Mouse (Mus musculus): ENCODE results near the gene Hist1h3i. TPM values are rescaled to one million over a fixed set of nuclear protein-coding genes. Genes with fewer than 3 reads are reported as not detected.
"Not testable (repeated sequence)": the region's sequence is repeated elsewhere in the genome, so short reads cannot be mapped to it uniquely, and the experiment has no call there.

Gene Hist1h3i
- polyA plus RNA-seq, 1 experiment from 2014 or later = 86.2 TPM

GRCm38 (mm10) chr13:21751417-21751816 lies 31.8 kb downstream of the Hist1h3i start:
- no peaks in the 10 kb centered on the region for H3K36me3 ChIP-seq
- no peaks in the 10 kb centered on the region for H3K27me3 ChIP-seq
- no peak overlapping the region for H3K4me3 ChIP-seq (replicated peaks)
- ATAC-seq (ENCODE audit: insufficient number of reproducible peaks, low FRiP score, low TSS enrichment, low read depth) = no peak
- H3K4me1 ChIP-seq = peaks cover 19% of the 10 kb centered on the region
- H3K9ac ChIP-seq = no peak overlapping the region
- no peak overlapping the region for H3K4me2 ChIP-seq (replicated peaks)
- H3K27ac ChIP-seq (replicated peaks) = 0 out of 2 replicates have a peak overlapping the region, but pooled peaks have one; percentile 58
- no peaks in the 10 kb centered on the region for H3K9me3 ChIP-seq (replicated peaks)

GRCm38 (mm10) chr13:21750159-21751017 lies 32.8 kb downstream of the Hist1h3i start, which contains the start of gene Hist1h4k:
Hist1h4k (minus strand) TSS chr13:21750505.
- WGBS = under 1% methylated on average over 49 of the region's 56 CpGs
- Histone ChIP-seq H3K27ac (replicated peaks) (peak within 1 kb of the TSS; percentile 94), H3K4me2 (replicated peaks) (peak within 1 kb of the TSS; percentile 62), H3K4me3 (replicated peaks) (peak within 1 kb of the TSS; percentile 51), H3K9ac (peak within 1 kb of the TSS; percentile 44), H3K4me1 (peaks cover 19% of the 10 kb centered on the region)
- H3K36me3 ChIP-seq; H3K9me3 ChIP-seq (replicated peaks); H3K27me3 ChIP-seq: not testable (repeated sequence)
- peak; percentile 84 for ATAC-seq (ENCODE audit: insufficient number of reproducible peaks, low FRiP score, low TSS enrichment, low read depth)

- H3K9ac ChIP-seq = peak overlapping the region; percentile 44
- peak overlapping the region; percentile 62 for H3K4me2 ChIP-seq (replicated peaks)
- no peaks in the 10 kb centered on the region for H3K9me3 ChIP-seq (replicated peaks)
- peak overlapping the region; percentile 94 for H3K27ac ChIP-seq (replicated peaks)
- peaks cover 16% of the 10 kb centered on the region for H3K4me1 ChIP-seq
- no peaks in the 10 kb centered on the region for H3K27me3 ChIP-seq
- 3% methylated on average over 5 of the region's 5 CpGs for WGBS
- ATAC-seq (ENCODE audit: insufficient number of reproducible peaks, low FRiP score, low TSS enrichment, low read depth) = no peak
- no peaks in the 10 kb centered on the region for H3K36me3 ChIP-seq
- H3K4me3 ChIP-seq (replicated peaks) = peak overlapping the region; percentile 51
These were observed 33.6 kb downstream of the Hist1h3i start for GRCm38 (mm10) chr13:21749387-21750158.

DNA sequence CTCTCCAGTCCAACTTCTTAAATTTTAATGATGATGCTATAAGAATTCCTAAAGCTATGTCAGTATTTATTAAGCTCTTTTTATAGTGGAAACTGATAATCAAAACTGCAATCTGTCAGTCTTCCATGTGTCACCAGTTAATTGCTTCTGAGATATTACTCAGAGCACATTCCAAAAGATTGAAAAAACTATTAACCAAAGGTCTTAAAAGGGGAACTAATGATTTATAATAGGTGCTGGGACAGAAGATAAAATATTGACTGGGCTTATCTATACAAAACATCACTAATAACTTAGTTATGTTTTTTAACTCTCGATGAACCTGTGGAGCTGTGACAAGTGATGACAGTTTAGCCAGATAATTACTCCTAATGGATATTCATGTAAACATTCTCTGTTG lies 38.2 kb downstream of the Hist1h3i start:
- no peak for ATAC-seq (ENCODE audit: insufficient number of reproducible peaks, low FRiP score, low TSS enrichment, low read depth)
- Histone ChIP-seq H3K27ac (replicated peaks) (no peak overlapping the region), H3K27me3 (no peaks in the 10 kb centered on the region), H3K36me3 (no peaks in the 10 kb centered on the region), H3K4me1 (peaks cover 8% of the 10 kb centered on the region), H3K9me3 (replicated peaks) (no peaks in the 10 kb centered on the region), H3K9ac (no peak overlapping the region), H3K4me2 (replicated peaks) (no peak overlapping the region), H3K4me3 (replicated peaks) (no peak overlapping the region)
- WGBS = 88% methylated on average over 1 of the region's 1 CpGs

- peak within 1 kb of the TSS; percentile 45 for H3K9ac ChIP-seq
- under 1% methylated on average over 49 of the region's 56 CpGs for WGBS
- peak within 1 kb of the TSS; percentile 52 for H3K4me3 ChIP-seq (replicated peaks)
- H3K27ac ChIP-seq (replicated peaks) = peak within 1 kb of the TSS; percentile 97
- peak within 1 kb of the TSS; percentile 64 for H3K4me2 ChIP-seq (replicated peaks)
- not testable (repeated sequence) for H3K4me1 ChIP-seq; H3K9me3 ChIP-seq (replicated peaks); H3K36me3 ChIP-seq; H3K27me3 ChIP-seq
- ATAC-seq (ENCODE audit: insufficient number of reproducible peaks, low FRiP score, low TSS enrichment, low read depth) = peak; percentile 91
These were observed 48.0 kb downstream of the Hist1h3i start, which contains the start of gene Hist1h4j for GRCm38 (mm10) chr13:21734906-21735767. Hist1h4j (plus strand) TSS chr13:21735064.

DNA sequence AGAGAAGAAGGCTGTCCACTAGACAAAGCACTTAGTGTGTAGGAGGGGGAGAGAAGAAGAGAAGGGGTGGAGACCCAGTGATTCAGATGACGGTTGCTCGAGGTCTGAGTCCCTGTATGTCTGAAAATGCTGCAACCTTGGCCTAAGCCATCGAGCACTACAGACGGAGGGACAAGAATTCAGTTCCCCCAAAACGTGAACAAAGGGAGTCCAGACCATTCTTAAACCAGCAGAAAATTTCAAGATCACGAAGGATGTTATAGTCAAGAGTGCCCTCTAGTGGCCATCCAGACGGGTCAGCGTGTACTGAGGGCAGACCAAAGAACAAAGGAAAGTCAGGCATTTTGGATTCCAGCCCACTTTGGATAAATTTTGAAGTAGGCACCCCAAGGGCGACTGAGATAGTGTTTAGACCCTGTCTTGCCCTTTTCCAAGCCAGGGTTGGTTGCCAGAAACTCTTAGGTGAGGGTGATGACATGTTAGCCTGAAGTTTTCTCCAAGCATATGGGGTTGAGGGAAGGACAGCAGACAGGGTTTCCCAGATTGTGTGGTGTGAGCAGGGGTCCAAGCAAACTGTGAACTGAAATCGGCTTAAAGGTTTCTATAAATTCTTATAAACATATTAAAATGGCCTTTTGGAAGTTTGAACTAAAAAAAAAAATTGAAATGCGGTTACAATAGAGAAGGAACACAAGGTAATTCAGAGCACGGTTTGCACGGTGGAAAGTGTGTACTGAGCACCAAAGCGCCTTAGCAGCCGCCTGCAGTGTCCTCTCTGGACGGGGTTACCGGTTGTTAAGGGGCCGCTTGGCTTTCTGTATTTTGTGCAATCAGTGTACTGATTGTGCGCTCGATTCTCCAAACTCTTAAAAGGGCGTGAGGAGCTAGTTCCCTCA lies 48.9 kb downstream of the Hist1h3i start:
- peak overlapping the region; percentile 97 for H3K27ac ChIP-seq (replicated peaks)
- peak overlapping the region; percentile 52 for H3K4me3 ChIP-seq (replicated peaks)
- H3K9me3 ChIP-seq (replicated peaks) = no peaks in the 10 kb centered on the region
- H3K4me2 ChIP-seq (replicated peaks) = peak overlapping the region; percentile 64
- H3K4me1 ChIP-seq = peaks cover 9% of the 10 kb centered on the region
- H3K9ac ChIP-seq = peak overlapping the region; percentile 45
- ATAC-seq (ENCODE audit: insufficient number of reproducible peaks, low FRiP score, low TSS enrichment, low read depth) = peak; percentile 76
- no peaks in the 10 kb centered on the region for H3K36me3 ChIP-seq
- under 1% methylated on average over 21 of the region's 21 CpGs for WGBS
- H3K27me3 ChIP-seq = no peaks in the 10 kb centered on the region

DNA sequence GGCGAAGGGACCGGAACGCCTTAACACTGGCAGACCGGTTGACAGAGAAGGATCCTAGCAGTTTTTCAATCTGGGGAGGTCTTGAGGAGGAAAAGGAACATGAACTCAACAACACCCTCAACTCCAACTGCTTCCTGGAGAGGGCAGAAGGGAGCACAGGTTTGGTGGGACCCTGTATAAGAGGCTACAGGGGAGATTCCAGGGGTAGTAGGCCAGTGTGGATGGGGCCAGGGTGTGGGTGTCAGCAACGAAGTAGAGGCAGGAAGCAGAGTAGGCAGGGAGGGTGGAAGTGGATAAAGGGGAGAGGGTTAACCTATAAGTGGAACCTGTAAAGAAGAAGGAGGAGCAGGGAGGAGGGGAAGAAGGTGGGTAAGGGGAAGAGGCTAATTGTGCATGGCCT lies 49.7 kb downstream of the Hist1h3i start:
- 69% methylated on average over 5 of the region's 5 CpGs for WGBS
- no peak overlapping the region for H3K4me2 ChIP-seq (replicated peaks)
- no peak overlapping the region for H3K9ac ChIP-seq
- ATAC-seq (ENCODE audit: insufficient number of reproducible peaks, low FRiP score, low TSS enrichment, low read depth) = no peak
- no peak overlapping the region for H3K27ac ChIP-seq (replicated peaks)
- no peak overlapping the region for H3K4me3 ChIP-seq (replicated peaks)
- no peaks in the 10 kb centered on the region for H3K36me3 ChIP-seq
- H3K4me1 ChIP-seq = peaks cover 9% of the 10 kb centered on the region
- H3K9me3 ChIP-seq (replicated peaks) = no peaks in the 10 kb centered on the region
- H3K27me3 ChIP-seq = no peaks in the 10 kb centered on the region

Small RNA genes within 50 kb of the gene (microRNA-seq; reads per million reads assigned to microRNA genes)
- gene Gm19658 (ENCODE audit: borderline number of aligned reads) (not detected), gene Gm44346 (ENCODE audit: borderline number of aligned reads) (not detected), gene Gm44454 (ENCODE audit: borderline number of aligned reads) (not detected), gene Gm44466 (ENCODE audit: borderline number of aligned reads) (not detected)

Other genes with a start within 250 kb of the Hist1h3i start
- gene Olfr1366, start 240.6 kb downstream of the Hist1h3i start, polyA plus RNA-seq (2015; fragmentation: Nextera tagmentation; extraction: Ambion mirVana) = 0.17 and 0.22 TPM in 2 replicates
- 0.07 and 0.19 TPM in 2 replicates for gene Olfr1535, start 223.5 kb downstream of the Hist1h3i start, polyA plus RNA-seq (2015; fragmentation: Nextera tagmentation; extraction: Ambion mirVana)
- 0.11 TPM in 1 of 2 replicates, not detected in the other for gene Olfr1364, start 201.6 kb downstream of the Hist1h3i start, polyA plus RNA-seq (2015; fragmentation: Nextera tagmentation; extraction: Ambion mirVana)
- gene Olfr1362, start 169.3 kb downstream of the Hist1h3i start, polyA plus RNA-seq (2015; fragmentation: Nextera tagmentation; extraction: Ambion mirVana) = 0.13 TPM in 1 of 2 replicates, not detected in the other
- gene Olfr11, start 140.9 kb downstream of the Hist1h3i start, polyA plus RNA-seq (2015; fragmentation: Nextera tagmentation; extraction: Ambion mirVana) = not detected in 2 replicates
- 0.48 and 0.68 TPM in 2 replicates for gene Olfr1361, start 120.0 kb downstream of the Hist1h3i start, polyA plus RNA-seq (2015; fragmentation: Nextera tagmentation; extraction: Ambion mirVana)
- gene Olfr1360, start 106.0 kb downstream of the Hist1h3i start, polyA plus RNA-seq (2015; fragmentation: Nextera tagmentation; extraction: Ambion mirVana) = not detected in 2 replicates
- gene Olfr1359, start 85.3 kb downstream of the Hist1h3i start, polyA plus RNA-seq (2015; fragmentation: Nextera tagmentation; extraction: Ambion mirVana) = 0.05 and 0.27 TPM in 2 replicates
- gene Hist1h2bl, start 67.2 kb downstream of the Hist1h3i start, polyA plus RNA-seq (2015; fragmentation: Nextera tagmentation; extraction: Ambion mirVana) = 0.60 and 2.0 TPM in 2 replicates
- gene Hist1h2ai, start 66.9 kb downstream of the Hist1h3i start, polyA plus RNA-seq (2015; fragmentation: Nextera tagmentation; extraction: Ambion mirVana) = 6.9 and 13.7 TPM in 2 replicates
- gene Hist1h3h, start 65.7 kb downstream of the Hist1h3i start, polyA plus RNA-seq (2015; fragmentation: Nextera tagmentation; extraction: Ambion mirVana) = 6.6 and 7.1 TPM in 2 replicates
- 1.8 and 4.1 TPM in 2 replicates for gene Hist1h2bm, start 61.3 kb downstream of the Hist1h3i start, polyA plus RNA-seq (2015; fragmentation: Nextera tagmentation; extraction: Ambion mirVana)
- gene Hist1h4j, start 48.3 kb downstream of the Hist1h3i start, polyA plus RNA-seq (2015; fragmentation: Nextera tagmentation; extraction: Ambion mirVana) = 1.7 and 1.9 TPM in 2 replicates
- 1.5 and 2.9 TPM in 2 replicates for gene Hist1h4k, start 32.9 kb downstream of the Hist1h3i start, polyA plus RNA-seq (2015; fragmentation: Nextera tagmentation; extraction: Ambion mirVana)
- 16.1 and 25.2 TPM in 2 replicates for gene Hist1h2ak, start 29.5 kb downstream of the Hist1h3i start, polyA plus RNA-seq (2015; fragmentation: Nextera tagmentation; extraction: Ambion mirVana)
- gene Hist1h2bn, start 29.2 kb downstream of the Hist1h3i start, polyA plus RNA-seq (2015; fragmentation: Nextera tagmentation; extraction: Ambion mirVana) = 3.4 and 3.6 TPM in 2 replicates
- 16.8 and 19.6 TPM in 2 replicates for gene Hist1h1b, start 2.7 kb downstream of the Hist1h3i start, polyA plus RNA-seq (2015; fragmentation: Nextera tagmentation; extraction: Ambion mirVana)
- gene Hist1h2an, start 3.8 kb upstream of the Hist1h3i start, polyA plus RNA-seq (2015; fragmentation: Nextera tagmentation; extraction: Ambion mirVana) = 2.5 and 10.7 TPM in 2 replicates
- 1.0 and 2.8 TPM in 2 replicates for gene Hist1h2bp, start 4.1 kb upstream of the Hist1h3i start, polyA plus RNA-seq (2015; fragmentation: Nextera tagmentation; extraction: Ambion mirVana)
- gene Hist1h2bq, start 26.8 kb upstream of the Hist1h3i start, polyA plus RNA-seq (2015; fragmentation: Nextera tagmentation; extraction: Ambion mirVana) = 12.0 and 14.0 TPM in 2 replicates
- gene Hist1h2ao, start 27.1 kb upstream of the Hist1h3i start, polyA plus RNA-seq (2015; fragmentation: Nextera tagmentation; extraction: Ambion mirVana) = not detected in 2 replicates
- not detected in 2 replicates for gene Hist1h4m, start 28.4 kb upstream of the Hist1h3i start, polyA plus RNA-seq (2015; fragmentation: Nextera tagmentation; extraction: Ambion mirVana)
- 10.7 and 11.9 TPM in 2 replicates for gene Hist1h4n, start 48.8 kb upstream of the Hist1h3i start, polyA plus RNA-seq (2015; fragmentation: Nextera tagmentation; extraction: Ambion mirVana)
- gene Hist1h2ap, start 50.1 kb upstream of the Hist1h3i start, polyA plus RNA-seq (2015; fragmentation: Nextera tagmentation; extraction: Ambion mirVana) = 2,761 and 2,921 TPM in 2 replicates
- gene Hist1h2br, start 50.4 kb upstream of the Hist1h3i start, polyA plus RNA-seq (2015; fragmentation: Nextera tagmentation; extraction: Ambion mirVana) = 14.2 and 14.7 TPM in 2 replicates
- 7.7 and 9.0 TPM in 2 replicates for gene Zfp184, start 161.7 kb upstream of the Hist1h3i start, polyA plus RNA-seq (2015; fragmentation: Nextera tagmentation; extraction: Ambion mirVana)
- 0.29 TPM in 2 replicates for gene Pom121l2, start 197.8 kb upstream of the Hist1h3i start, polyA plus RNA-seq (2015; fragmentation: Nextera tagmentation; extraction: Ambion mirVana)
- 1.2 and 1.8 TPM in 2 replicates for gene Prss16, start 226.4 kb upstream of the Hist1h3i start, polyA plus RNA-seq (2015; fragmentation: Nextera tagmentation; extraction: Ambion mirVana)